Mouse (Mus musculus) brain, embryonic 14.5 days (tissue): Measurements from ENCODE around the gene Cutal. TPM values are rescaled to one million over a fixed set of nuclear protein-coding genes. Genes with fewer than 3 reads are reported as not detected.
A peak's percentile ranks its signal among the peaks of the same experiment; 100 is the strongest.
"Not testable (repeated sequence)": the region's sequence is repeated elsewhere in the genome, so short reads cannot be mapped to it uniquely, and the experiment has no call there.

Source experiments
- DNase-seq: peaks from one replicate; pipeline ENCODE4 v3.0.0-alpha.2; 2011; ENCODE audit warnings: low read depth
- CTCF ChIP-seq: fragments of 200-500 bp; IDR thresholded peaks from 2 replicates; pipeline ENCODE4 v1.5.1; 2012; ENCODE audit warnings: inconsistent platforms, mild to moderate bottlenecking, moderate library complexity, borderline replicate concordance; ENCODE audit not compliant: insufficient read depth, insufficient read length; ENCODE audit errors: extremely low read depth
- POLR2A ChIP-seq: fragments of 200-500 bp; IDR thresholded peaks from 2 replicates; pipeline ENCODE4 v1.6.1; 2012; ENCODE audit warnings: mild to moderate bottlenecking, inconsistent platforms, borderline replicate concordance; ENCODE audit not compliant: poor library complexity, insufficient read depth, insufficient read length, severe bottlenecking; ENCODE audit errors: extremely low read depth
- polyA plus RNA-seq: library from polyadenylated mRNA; depleted of rRNA; stranded (reverse); fragments of >200 nt; gene quantifications from 2 replicates; pipeline ENCODE4 v1.2.3, GENCODE M21; 2012; rRNA removed

Cutal gene
- polyA plus RNA-seq, result 0.14 and 0.16 TPM in 2 replicates

DNA sequence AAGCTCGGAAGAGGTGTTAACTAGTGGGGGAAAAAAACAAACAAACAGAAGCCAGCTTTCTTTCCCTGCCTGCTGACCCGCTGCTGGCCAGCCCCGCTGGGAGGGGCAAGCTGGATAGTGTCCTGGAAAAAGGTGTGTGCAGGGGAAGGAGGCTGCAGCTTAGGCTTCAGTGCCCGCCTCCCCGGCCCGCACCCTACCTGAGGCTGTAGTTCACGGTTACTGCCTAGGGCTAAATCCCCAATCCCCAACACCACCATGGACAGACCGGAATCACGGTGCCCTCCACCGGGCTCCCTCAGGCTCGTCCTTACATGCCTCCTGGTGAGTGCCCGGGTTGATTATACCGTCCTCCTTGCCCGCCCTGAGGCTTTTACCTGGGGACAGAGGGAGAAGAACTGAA, at the start of gene Cutal:
Gene Cutal, plus strand, starts transcription at position 126 of the 400 bp plus-strand sequence.
- no peak for DNase-seq
- TF ChIP-seq POLR2A (no peak), CTCF (no peak)

GRCm38 (mm10) chr2:34825827-34826459, 48.3 kb upstream of the Cutal start, which contains the start of gene Fbxw2:
Gene Fbxw2 (minus strand): TSS chr2:34826311.
- peak; percentile 63; the same call in 1 of the 2 replicates for TF ChIP-seq POLR2A
- TF ChIP-seq CTCF, result no peak
- peak; percentile 98 for DNase-seq

- no peak for TF ChIP-seq POLR2A
- TF ChIP-seq CTCF, result no peak
- DNase-seq, result no peak
These were observed 47.5 kb upstream of the Cutal start for GRCm38 (mm10) chr2:34826460-34827231.

DNA sequence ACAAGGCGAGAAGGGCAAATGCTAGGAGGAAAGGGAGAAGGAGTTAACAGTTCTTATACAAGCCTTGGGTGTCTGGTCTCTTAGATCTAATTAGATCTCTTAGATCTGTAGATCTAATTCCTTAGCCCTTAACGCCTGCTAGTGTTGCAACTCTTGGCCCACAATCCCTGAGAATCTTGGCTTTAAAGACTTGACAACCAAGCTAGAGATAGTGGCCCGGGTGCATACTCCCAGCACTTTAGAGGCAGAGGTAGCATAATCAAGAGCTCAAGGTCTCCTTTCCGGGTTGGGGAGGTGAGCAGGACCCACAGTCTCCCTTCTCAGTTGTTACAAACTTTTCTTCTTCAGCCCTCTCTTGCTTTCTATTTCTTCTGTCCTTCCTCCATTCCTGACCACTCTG, 46.6 kb upstream of the Cutal start:
- no peak for TF ChIP-seq CTCF
- TF ChIP-seq POLR2A, result no peak
- no peak for DNase-seq

- DNase-seq, result no peak
- TF ChIP-seq POLR2A (no peak), CTCF (no peak)
These were observed 46.2 kb upstream of the Cutal start for GRCm38 (mm10) chr2:34828026-34828425.

DNA sequence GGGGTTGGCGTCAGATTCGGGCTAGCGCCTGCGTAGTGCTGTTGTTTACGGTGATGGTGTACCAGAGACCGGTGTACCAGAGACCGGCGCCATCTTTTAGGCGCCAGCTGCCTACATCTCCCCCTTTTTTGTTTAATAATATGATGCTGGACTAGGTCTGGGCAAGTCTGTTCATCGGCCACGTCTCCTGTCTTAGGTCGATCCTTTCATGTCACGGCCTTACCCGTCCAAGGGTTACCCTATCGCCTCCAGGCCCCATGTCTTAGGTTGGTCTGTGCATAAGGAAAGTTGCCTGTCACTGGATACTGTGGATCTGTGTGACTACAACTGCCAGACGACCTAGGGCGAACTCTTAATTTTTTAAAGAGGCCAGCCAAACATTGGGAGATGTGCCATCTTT, 44.1 kb upstream of the Cutal start:
- not testable (repeated sequence) for DNase-seq

DNA sequence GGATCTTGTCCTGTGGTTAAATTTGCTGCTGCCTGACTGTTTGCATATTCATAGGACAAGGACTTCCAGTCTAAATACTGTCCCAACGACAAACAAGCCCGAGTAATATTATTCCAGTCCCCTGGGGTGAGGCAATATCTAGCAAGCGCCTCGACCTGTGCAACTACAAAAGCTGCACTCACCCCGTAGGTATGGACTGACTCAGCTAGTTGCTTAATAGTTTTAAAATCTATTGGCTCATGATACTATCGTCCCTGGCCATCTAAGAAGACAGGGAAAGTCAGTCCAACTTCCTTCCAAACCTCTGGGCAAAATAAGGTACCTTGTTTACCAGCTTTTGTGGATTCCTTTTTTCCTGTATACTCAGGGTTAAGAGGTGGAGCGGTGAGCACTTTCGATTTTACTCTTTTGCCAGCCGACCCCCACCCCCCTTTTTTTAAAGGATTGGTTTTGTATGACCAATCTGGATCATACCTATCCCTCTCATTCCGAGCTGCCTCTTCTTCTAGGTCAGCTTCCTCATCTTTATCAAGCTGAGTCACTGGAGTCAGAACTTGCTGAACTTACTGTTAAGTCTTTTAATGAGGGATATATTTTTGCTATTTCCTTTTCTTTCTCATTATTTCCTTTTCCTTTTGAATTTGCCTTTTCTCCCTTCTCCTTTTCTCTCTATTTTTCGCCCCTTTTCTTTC, 41.3 kb upstream of the Cutal start, which contains the start of gene Gm34653:
Gene Gm34653, plus strand, starts transcription at position 242 of the 692 bp plus-strand sequence.
- not testable (repeated sequence) for DNase-seq

GRCm38 (mm10) chr2:34833624-34834023, 40.6 kb upstream of the Cutal start:
- TF ChIP-seq CTCF (no peak), POLR2A (no peak)
- no peak for DNase-seq

- no peak for DNase-seq
- TF ChIP-seq POLR2A (no peak), CTCF (no peak)
These were observed 38.5 kb upstream of the Cutal start for GRCm38 (mm10) chr2:34835669-34836068.

GRCm38 (mm10) chr2:34840143-34840542, 34.1 kb upstream of the Cutal start:
- DNase-seq, result not testable (repeated sequence)

- peak; percentile 1 for DNase-seq
- TF ChIP-seq CTCF, result no peak
These were observed 32.5 kb upstream of the Cutal start for GRCm38 (mm10) chr2:34841706-34842105.

GRCm38 (mm10) chr2:34843211-34843939, 30.8 kb upstream of the Cutal start:
- TF ChIP-seq CTCF (no peak), POLR2A (no peak)
- no peak for DNase-seq

- DNase-seq, result no peak
These were observed 26.5 kb upstream of the Cutal start for GRCm38 (mm10) chr2:34847702-34848101.

DNA sequence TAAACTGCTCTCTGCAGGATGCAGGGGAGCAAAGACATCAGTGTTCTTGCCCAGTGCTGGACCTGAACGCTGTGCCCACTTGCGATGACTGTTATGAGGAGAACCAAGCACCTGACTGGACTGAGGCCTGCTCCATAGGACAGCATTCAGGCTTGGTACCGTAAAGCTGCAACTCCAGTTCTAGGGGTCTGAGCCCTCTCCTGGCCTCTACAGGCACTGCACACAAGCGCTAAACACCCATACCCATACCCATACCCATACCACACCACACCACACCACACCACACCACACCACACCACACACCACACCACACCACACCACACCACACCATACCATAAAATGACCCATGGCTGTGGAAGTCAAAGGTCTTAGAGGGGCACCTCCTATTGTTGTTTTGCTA, 18.9 kb upstream of the Cutal start:
- TF ChIP-seq CTCF (peak; percentile 30; the same call in 1 of the 2 replicates), POLR2A (no peak)
- no peak for DNase-seq

More at GRCm38 (mm10) chr2:34847702-34848101, 26.5 kb upstream of the Cutal start:
- no peak for TF ChIP-seq POLR2A
- no peak for TF ChIP-seq CTCF
